Mouse (Mus musculus): ENCODE results near the gene Ermp1.

DNA sequence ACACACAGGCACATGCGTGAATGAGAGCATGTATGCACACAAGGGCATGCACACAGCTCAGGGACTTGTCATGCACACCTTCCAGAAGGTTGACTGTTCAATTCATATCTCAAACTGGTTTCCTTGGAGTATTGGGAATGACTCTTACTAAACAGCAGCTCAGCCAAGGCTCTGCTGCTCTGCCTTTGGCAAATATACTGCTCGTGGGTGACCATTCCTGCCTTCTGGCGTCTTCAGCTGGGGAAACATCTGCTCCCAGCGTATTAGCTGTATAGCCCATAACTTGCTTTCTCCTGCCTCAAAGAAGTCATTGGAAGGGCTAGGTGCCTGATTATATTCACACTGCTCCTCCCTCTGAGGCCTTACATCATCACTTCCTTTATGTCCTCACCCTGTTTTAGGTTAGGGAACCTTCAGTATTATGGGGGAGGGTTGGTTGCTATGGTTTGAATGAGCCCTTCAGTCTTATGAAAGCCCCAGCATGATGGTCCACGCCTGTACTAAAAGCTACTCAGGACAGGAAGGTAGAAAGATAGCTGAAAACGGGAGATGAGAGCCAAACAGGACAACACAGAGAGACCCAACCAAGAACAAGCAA is 30.1 kb upstream of the Ermp1 start:
- TF ChIP-seq CTCF (IDR thresholded peaks at IDR 0.05; ENCODE audit: borderline replicate concordance, insufficient read depth, low read length) = no peak
- no peak for TF ChIP-seq POLR2A (IDR thresholded peaks at IDR 0.05; ENCODE audit: low read depth, low read length)
